Mouse (Mus musculus) heart, embryonic 10.5 days (tissue): ENCODE data around the gene Apoc1. TPM values are rescaled to one million over a fixed set of nuclear protein-coding genes. Genes with fewer than 3 reads are reported as not detected.

Source experiments
- DNase-seq: peaks from one replicate; pipeline ENCODE4 v3.0.0-alpha.2; 2017; ENCODE audit warnings: low spot score
- H3K27ac ChIP-seq: fragments of 300-500 bp; sonication (generic); 2 replicates; pipeline ENCODE4 v1.5.1; 2016; ENCODE audit warnings: mild to moderate bottlenecking
- H3K27me3 ChIP-seq: fragments of 300-500 bp; sonication (generic); 2 replicates; pipeline ENCODE4 v1.6.1; 2016; ENCODE audit warnings: mild to moderate bottlenecking; ENCODE audit not compliant: poor library complexity, insufficient read depth, severe bottlenecking
- H3K36me3 ChIP-seq: fragments of 300-500 bp; sonication (generic); 2 replicates; pipeline ENCODE4 v1.6.1; 2016; ENCODE audit warnings: mild to moderate bottlenecking, moderate library complexity
- H3K4me1 ChIP-seq: fragments of 300-500 bp; sonication (generic); 2 replicates; pipeline ENCODE4 v1.6.1; 2016; ENCODE audit warnings: mild to moderate bottlenecking
- H3K4me3 ChIP-seq: fragments of 300-500 bp; sonication (generic); 2 replicates; pipeline ENCODE4 v1.5.1; 2016; ENCODE audit warnings: mild to moderate bottlenecking, moderate library complexity
- H3K9me3 ChIP-seq: fragments of 300-500 bp; sonication (generic); 2 replicates; pipeline ENCODE4 v1.6.1; 2016; ENCODE audit warnings: mild to moderate bottlenecking, moderate library complexity
- WGBS: fragments of 180-500 bp; shearing (Covaris S2); methylation state at CpG from one replicate; pipeline ENCODE4 v1.1.7; 2016; 5-methylcytosine and 5-hydroxymethylcytosine counted together
- polyA plus RNA-seq: library from polyadenylated mRNA; unstranded; fragments of >200 nt; fragmentation: Nextera tagmentation; extraction: Ambion mirVana; gene quantifications from 2 replicates; pipeline ENCODE4 v1.2.1, GENCODE M21; 2016

Apoc1 gene
- polyA plus RNA-seq, 1 experiment from 2014 or later, result 19.9 TPM

DNA sequence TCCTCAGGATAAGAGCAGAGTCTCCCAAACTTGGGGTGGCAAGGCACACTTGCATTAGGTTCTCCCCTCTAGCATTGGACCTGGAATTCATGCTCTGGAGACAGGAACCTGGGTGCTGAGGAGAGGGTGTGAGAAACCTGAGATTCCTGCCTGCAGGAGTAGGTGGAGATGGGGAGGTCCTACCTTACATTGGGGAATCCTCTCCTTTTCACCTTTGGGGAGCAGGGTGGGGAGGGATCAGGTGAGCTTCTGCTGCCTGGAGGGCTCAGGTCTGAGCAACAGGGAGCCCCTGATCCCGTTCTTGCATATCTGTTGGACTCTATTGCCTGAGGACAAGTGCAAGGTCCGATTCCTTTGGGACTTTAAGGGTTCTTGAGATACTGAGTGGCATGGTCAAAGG, 24.4 kb upstream of the Apoc1 start:
- Histone ChIP-seq H3K36me3 (peaks cover 66% of the 10 kb centered on the region), H3K9me3 (peaks cover 10% of the 10 kb centered on the region), H3K4me3 (peak overlapping the region; percentile 100), H3K27me3 (no peaks in the 10 kb centered on the region), H3K4me1 (peaks cover 21% of the 10 kb centered on the region), H3K27ac (peak overlapping the region; percentile 79)
- DNase-seq, result no peak
- WGBS, result 74% methylated on average over 2 of the region's 2 CpGs

DNA sequence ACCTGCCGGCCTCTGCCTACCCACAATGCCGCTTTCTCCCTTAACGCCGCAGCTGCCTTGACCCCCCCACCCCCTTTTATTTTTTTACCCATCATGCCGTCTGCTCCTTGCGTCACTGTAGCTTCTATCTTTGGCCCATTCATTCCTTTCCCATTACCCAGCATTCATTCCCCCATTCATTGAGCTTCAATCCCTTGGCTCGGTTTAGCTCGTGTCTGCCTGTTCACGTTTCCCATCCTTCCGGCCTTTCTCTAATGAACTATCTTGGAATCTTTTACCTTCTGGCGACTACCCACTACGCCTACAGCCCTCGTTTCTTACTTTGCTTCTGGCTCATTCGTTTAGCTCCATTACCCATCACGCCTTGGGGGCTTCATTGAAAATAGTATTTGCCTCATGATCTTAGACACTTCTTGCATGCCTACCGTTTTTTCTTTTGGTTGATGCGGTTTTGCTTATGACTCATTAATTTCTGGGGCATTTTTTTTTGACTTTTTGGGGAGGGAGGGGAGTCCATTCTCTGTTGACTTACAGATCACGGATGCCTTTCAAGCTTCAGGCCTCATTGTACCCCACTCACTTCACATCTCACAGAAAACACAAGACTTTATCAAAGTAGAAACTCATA, 23.7 kb upstream of the Apoc1 start:
- H3K4me1 ChIP-seq, result peaks cover 21% of the 10 kb centered on the region
- H3K4me3 ChIP-seq, result peak overlapping the region; percentile 100
- DNase-seq, result no peak
- H3K36me3 ChIP-seq, result peaks cover 66% of the 10 kb centered on the region
- peak overlapping the region; percentile 79 for H3K27ac ChIP-seq
- H3K27me3 ChIP-seq, result no peaks in the 10 kb centered on the region
- 6% methylated on average over 18 of the region's 18 CpGs for WGBS
- peaks cover 8% of the 10 kb centered on the region for H3K9me3 ChIP-seq

DNA sequence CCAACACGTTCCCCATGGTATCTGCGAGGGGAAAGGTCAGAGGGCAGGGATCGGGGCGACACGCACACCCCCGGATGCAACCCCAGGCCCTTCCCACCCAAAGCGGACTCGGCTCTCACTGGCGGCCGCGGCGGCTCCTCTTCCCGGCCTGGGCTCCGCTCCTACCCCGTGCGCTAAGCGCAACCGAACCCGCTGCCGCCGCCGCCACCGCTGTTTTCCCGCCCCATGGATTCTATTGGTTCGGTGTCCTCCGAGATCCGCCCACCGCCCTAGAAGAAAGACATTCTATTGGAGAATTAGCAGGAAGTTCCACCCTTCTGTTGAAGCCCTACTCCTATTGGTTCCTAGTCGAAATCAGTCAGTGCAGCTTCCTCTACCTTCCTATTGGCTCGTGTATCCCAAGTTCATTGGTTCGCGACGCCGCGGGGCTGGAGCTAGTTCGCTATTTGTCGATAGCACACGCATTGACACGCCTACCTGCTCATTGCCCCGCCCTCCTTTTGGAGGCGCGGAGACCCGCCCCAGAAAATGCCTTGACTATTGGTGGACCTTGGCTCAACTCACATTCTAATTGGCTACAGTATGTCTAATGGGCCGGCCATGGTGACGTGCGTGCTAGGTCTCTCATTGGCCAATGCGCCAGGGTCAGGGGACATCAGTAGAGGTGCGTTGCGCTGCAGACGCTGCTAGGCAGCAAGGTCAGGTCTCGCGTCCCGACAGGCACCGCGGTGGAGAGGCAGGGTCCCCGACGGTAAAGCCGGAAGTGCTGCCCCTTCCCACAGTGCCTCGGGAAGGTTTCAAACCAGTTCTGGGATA, 23.0 kb upstream of the Apoc1 start, which contains the start of gene Tomm40:
TSS of gene Tomm40 (minus strand) at position 200 of the 816 bp plus-strand sequence.
- peak; percentile 100 for DNase-seq
- Histone ChIP-seq H3K4me1 (peaks cover 21% of the 10 kb centered on the region), H3K4me3 (peak within 1 kb of the TSS; percentile 100), H3K27ac (peak within 1 kb of the TSS; percentile 96), H3K9me3 (0 out of 2 replicates have a peak, but pooled peaks cover under 1% of the 10 kb centered on the region), H3K36me3 (peaks cover 66% of the 10 kb centered on the region), H3K27me3 (no peaks in the 10 kb centered on the region)
- under 1% methylated on average over 59 of the region's 59 CpGs for WGBS

DNA sequence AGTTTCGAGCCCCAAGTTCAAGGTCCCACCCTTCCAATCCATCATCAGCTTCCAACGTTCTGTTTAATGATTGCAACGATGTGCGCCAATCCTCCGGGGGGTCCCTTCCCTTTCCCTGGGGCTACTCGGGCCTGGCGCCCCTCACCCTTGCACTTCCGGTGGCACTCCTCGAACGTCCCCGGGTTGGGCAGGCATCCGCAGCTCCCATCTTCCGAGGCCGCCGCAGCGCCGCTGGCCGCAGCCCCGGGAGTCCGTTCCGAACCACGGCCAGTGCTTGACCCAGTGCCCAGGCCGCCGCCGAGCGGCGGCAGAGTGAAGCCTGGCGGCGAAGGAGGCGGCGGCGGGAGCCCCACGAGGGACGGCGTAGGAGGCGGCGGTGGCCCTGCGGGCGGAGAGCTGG, 22.4 kb upstream of the Apoc1 start:
- Histone ChIP-seq H3K27me3 (no peaks in the 10 kb centered on the region), H3K4me1 (peaks cover 21% of the 10 kb centered on the region), H3K27ac (peak overlapping the region; percentile 96), H3K36me3 (peaks cover 65% of the 10 kb centered on the region), H3K4me3 (peak overlapping the region; percentile 100), H3K9me3 (no peaks in the 10 kb centered on the region)
- peak; percentile 79 for DNase-seq
- WGBS, result under 1% methylated on average over 39 of the region's 39 CpGs

DNA sequence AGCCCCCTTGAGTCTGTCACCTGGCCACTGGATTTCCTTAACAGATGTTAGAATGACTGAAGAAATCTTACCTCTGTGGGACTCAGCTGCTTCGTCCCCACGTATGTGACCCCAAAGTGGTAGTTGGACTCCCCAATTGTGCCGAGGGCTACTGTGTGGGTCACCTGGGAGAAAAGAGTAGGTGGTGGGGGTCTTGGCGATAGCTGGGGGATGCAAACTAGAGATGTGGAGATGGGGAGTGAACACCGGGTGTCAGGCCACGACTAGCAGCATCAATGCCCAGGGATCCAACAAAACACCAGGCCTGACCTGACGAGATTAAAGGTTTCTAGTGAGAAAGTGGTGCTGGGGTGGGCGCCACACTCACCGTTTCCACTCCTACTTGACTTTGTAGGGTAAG, 21.1 kb upstream of the Apoc1 start:
- 85% methylated on average over 9 of the region's 9 CpGs for WGBS
- H3K27ac ChIP-seq, result no peak overlapping the region
- 0 out of 2 replicates have a peak overlapping the region, but pooled peaks have one; percentile 100 for H3K4me3 ChIP-seq
- no peaks in the 10 kb centered on the region for H3K27me3 ChIP-seq
- H3K9me3 ChIP-seq, result no peaks in the 10 kb centered on the region
- peaks cover 65% of the 10 kb centered on the region for H3K36me3 ChIP-seq
- H3K4me1 ChIP-seq, result peaks cover 21% of the 10 kb centered on the region
- no peak for DNase-seq

DNA sequence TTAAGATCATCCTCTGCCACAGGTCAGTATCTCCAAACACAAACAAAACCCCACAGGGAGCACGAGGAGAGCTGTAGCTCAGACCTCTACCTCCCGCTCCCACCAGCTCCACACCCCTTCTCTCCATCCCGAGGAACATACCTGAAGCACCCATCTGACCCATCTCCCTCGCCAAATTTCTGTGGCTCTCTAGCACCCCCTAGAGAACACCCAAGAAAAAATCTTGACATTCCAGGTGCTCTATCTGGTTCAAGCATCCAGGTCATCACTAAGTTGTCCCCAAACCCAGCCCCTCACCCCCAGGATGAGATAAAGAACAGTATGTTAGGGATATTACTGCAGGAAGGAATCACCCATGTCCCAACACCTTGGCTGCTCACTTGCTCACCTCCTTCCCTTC, 20.7 kb upstream of the Apoc1 start:
- H3K27me3 ChIP-seq, result no peaks in the 10 kb centered on the region
- no peaks in the 10 kb centered on the region for H3K9me3 ChIP-seq
- no peak overlapping the region for H3K4me3 ChIP-seq
- WGBS, result 50% methylated on average over 4 of the region's 4 CpGs
- H3K27ac ChIP-seq, result no peak overlapping the region
- H3K36me3 ChIP-seq, result peaks cover 66% of the 10 kb centered on the region
- H3K4me1 ChIP-seq, result peaks cover 21% of the 10 kb centered on the region
- no peak for DNase-seq

DNA sequence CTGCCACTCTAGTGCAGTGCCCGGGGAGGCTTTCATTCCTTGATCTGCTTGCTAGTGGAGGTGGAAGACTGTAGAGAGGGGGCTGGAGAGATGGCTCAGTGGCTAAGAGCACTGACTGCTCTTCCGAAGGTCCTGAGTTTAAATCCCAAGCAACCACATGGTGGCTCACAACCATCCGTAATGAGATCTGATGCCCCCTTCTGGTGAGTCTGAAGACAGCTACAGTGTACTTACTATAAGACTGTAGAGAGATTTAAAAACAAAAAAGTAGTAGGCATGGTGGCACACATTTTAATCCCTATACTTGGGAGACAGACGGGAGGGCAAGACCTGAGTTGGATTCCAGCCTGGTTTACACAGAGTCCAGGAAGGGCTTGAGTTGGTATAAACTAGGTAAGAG, 20.0 kb upstream of the Apoc1 start:
- 80% methylated on average over 4 of the region's 4 CpGs for WGBS
- H3K4me1 ChIP-seq, result peaks cover 21% of the 10 kb centered on the region
- H3K27ac ChIP-seq, result no peak overlapping the region
- H3K9me3 ChIP-seq, result no peaks in the 10 kb centered on the region
- peaks cover 69% of the 10 kb centered on the region for H3K36me3 ChIP-seq
- DNase-seq, result no peak
- H3K4me3 ChIP-seq, result no peak overlapping the region
- no peaks in the 10 kb centered on the region for H3K27me3 ChIP-seq

DNA sequence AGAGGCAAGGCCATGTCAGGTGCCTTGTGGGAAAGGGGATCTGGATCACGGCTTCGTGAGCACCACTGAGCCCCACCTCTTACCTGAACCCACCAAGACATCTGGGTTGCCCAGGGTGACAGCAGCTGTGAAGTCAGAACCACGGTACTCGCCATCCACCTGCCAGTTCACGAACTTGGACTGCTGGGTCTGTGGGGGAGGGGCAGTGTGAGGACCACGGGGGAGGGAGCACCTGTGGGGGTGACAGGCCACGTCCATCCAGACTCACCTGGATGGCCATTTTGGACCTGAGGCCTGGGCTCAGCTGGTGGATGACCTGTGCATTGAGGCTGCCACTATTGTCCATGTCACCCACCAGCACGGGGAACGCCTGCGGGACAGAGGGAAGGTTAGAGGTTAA, 18.2 kb upstream of the Apoc1 start:
- Histone ChIP-seq H3K27me3 (no peaks in the 10 kb centered on the region), H3K4me1 (peaks cover 15% of the 10 kb centered on the region), H3K27ac (no peak overlapping the region), H3K4me3 (no peak overlapping the region), H3K9me3 (no peaks in the 10 kb centered on the region), H3K36me3 (peaks cover 76% of the 10 kb centered on the region)
- DNase-seq, result no peak
- whole genome bisulfite sequencing, result 95% methylated on average over 10 of the region's 10 CpGs

DNA sequence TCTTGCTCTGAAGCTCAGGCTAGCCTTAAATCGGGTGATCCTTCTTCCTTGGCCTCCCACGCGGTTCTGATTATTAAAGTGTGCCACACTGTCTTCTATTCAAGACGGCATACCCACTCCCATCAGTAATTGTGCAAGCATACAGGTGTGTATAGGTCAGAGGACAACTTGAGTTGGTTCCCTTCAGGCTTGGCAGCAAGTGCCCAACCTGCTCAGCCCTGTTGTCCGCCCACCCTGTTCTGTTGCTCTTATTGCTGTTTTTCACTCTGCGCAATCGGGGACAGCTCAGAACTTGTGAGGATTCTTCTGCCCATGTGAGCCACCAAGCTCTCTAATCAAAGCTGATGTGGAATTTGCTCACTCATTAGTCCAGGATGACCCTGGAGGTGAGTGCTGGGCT, 12.8 kb upstream of the Apoc1 start:
- H3K9me3 ChIP-seq, result no peaks in the 10 kb centered on the region
- 94% methylated on average over 7 of the region's 7 CpGs for WGBS
- peaks cover 15% of the 10 kb centered on the region for H3K4me1 ChIP-seq
- no peak overlapping the region for H3K4me3 ChIP-seq
- H3K27me3 ChIP-seq, result no peaks in the 10 kb centered on the region
- no peak for DNase-seq
- peaks cover 80% of the 10 kb centered on the region for H3K36me3 ChIP-seq
- no peak overlapping the region for H3K27ac ChIP-seq

DNA sequence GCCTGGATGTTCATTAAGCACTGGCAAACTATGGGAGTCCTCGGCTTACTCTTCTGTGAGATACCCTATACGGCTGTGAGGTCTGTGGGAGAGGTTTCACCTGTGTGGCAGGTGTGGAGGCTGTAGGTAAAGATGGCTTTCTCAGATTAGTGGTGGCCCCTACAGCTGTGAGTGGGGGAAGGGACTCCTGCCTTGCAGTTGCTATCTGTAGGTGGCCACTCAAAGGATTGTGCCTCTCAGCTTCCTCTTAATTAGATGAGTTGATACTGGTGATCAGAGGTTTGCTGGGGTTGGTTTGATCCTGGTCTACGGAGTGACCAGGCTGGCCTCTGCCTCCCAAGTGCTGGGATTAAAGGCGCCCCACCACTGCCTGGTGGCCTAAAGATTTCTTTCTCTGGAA, 12.0 kb upstream of the Apoc1 start:
- Histone ChIP-seq H3K4me3 (no peak overlapping the region), H3K4me1 (peaks cover 19% of the 10 kb centered on the region), H3K9me3 (no peaks in the 10 kb centered on the region), H3K36me3 (peaks cover 73% of the 10 kb centered on the region), H3K27me3 (no peaks in the 10 kb centered on the region), H3K27ac (no peak overlapping the region)
- 90% methylated on average over 4 of the region's 4 CpGs for WGBS
- DNase-seq, result no peak

DNA sequence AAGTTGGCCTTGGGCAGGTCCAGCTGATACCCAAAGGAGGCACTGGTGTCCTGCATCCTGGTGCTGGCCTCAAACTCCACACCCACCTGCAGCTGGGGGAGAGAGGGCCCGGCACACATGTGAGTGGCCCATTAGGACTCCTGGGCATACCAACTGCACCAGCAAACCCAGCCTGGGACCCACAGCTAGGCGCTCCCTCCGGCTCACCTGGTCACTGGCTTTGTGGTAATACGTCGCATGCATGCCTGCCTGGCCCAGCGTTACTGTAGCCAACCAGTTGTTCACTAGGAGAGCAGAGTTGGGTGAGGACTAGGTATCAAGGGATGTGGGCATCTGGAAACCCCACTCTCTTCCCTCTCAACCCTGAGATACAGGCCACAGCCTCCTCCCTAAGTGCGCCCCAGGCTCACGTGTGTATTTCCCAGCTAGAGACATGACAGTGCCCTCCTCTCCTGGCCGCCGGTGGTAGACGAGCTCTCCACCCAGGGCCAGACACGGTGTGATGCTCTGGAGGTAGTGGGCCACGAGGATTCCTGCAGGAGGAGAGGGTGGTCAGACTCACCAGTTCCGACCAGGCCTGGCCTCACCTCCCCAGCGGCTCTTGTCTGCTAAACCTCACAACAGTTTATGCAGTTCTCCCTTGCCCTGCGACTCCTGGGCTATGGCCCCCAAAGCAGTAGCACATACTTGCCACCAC, 10.5 kb upstream of the Apoc1 start:
- Histone ChIP-seq H3K27ac (no peak overlapping the region), H3K4me1 (peaks cover 29% of the 10 kb centered on the region), H3K4me3 (no peak overlapping the region), H3K36me3 (peaks cover 60% of the 10 kb centered on the region), H3K9me3 (no peaks in the 10 kb centered on the region), H3K27me3 (no peaks in the 10 kb centered on the region)
- 89% methylated on average over 16 of the region's 16 CpGs for WGBS
- peak; percentile 75 for DNase-seq

DNA sequence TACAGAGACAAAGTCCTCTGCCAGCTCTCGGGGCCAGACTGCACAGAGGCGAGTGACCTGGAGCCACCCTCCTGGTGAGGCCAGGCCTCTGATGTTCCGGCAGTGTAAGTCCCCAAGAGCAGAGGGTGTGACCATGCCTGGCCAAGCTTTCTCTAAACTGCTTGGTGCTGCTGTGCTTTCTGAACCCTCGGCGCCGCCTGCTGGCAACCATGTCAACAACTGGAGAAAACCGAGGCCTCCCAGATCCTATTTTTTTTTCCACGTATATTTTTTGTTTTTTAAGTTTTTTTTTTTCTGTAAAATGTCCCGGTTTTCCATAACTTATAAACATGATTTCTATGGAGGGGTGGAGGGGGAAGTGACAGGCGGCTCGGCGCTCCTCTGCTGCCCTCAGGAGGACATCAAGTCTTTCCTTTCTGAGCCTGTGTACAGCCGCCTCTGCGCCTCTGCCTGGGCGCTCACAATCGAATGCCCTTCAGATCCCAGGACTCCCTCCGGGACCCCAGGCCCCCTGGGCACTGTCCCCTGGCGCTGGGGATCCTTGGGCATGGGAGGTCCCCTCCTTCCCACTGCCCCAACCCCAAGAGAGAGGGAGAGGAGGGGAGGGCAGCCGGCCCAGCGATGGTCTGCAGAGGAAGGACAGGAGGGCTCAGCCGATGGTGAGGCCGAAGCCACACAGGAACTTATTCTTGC, 8.8 kb upstream of the Apoc1 start:
- Histone ChIP-seq H3K27me3 (no peaks in the 10 kb centered on the region), H3K4me3 (peak overlapping the region; percentile 10; the same call in 1 of the 2 replicates), H3K4me1 (peaks cover 32% of the 10 kb centered on the region), H3K36me3 (peaks cover 55% of the 10 kb centered on the region), H3K9me3 (no peaks in the 10 kb centered on the region), H3K27ac (peak overlapping the region; percentile 72)
- WGBS, result 28% methylated on average over 22 of the region's 22 CpGs
- DNase-seq, result peak; percentile 91
